Mouse (Mus musculus) forebrain, embryonic 13.5 days (tissue): Measurements from ENCODE around the gene Fxyd2. TPM values are rescaled to one million over a fixed set of nuclear protein-coding genes. Genes with fewer than 3 reads are reported as not detected.

Experiments used
- polyA plus RNA-seq: library from polyadenylated mRNA; unstranded; fragments of >200 nt; fragmentation: Nextera tagmentation; extraction: Ambion mirVana; gene quantifications from 2 replicates; pipeline ENCODE4 v1.2.1, GENCODE M21; 2015

The Fxyd2 gene
- polyA plus RNA-seq, 1 experiment from 2014 or later: 3.0 TPM

Other genes with a start within 250 kb of the Fxyd2 start
- 0.10 TPM in 1 of 2 replicates, not detected in the other for gene BC049352, start 217.7 kb upstream of the Fxyd2 start, polyA plus RNA-seq
- not detected in 2 replicates for gene Tmprss4, start 195.6 kb upstream of the Fxyd2 start, polyA plus RNA-seq
- gene Il10ra, start 130.5 kb upstream of the Fxyd2 start, polyA plus RNA-seq: 0.32 and 0.50 TPM in 2 replicates
- not detected in 2 replicates for gene Tmprss13, start 80.6 kb upstream of the Fxyd2 start, polyA plus RNA-seq
- 291 and 322 TPM in 2 replicates for gene Fxyd6, start 29.5 kb upstream of the Fxyd2 start, polyA plus RNA-seq
- 9.6 and 13.6 TPM in 2 replicates for gene Dscaml1, start 27.0 kb downstream of the Fxyd2 start, polyA plus RNA-seq